In genomic region chr1:105843386-105843785, GRCm38 (mm10) we compare ENCODE assay signal across 8 mouse cellular contexts.
DNase-seq lines count a peak whose midpoint lies in the region; ATAC-seq and TF ChIP-seq lines count a peak whose summit lies in the region.

No protein-coding gene starts in this region.

- no peak for TF ChIP-seq CTCF in lung, postnatal 0 days (IDR thresholded peaks at IDR 0.05)

- no peaks in the 10 kb centered on the region; the same call in 1 of the 2 replicates for H3K4me1 ChIP-seq in lung, postnatal 0 days (ENCODE audit: insufficient read depth, low read depth, low read length)
- peaks cover 18% of the 10 kb centered on the region for H3K4me1 ChIP-seq in forebrain, embryonic 16.5 days (replicated peaks; ENCODE audit: control insufficient read depth, insufficient read depth, low read length)
- H3K4me1 ChIP-seq in limb, embryonic 15.5 days = peaks cover 15% of the 10 kb centered on the region
- 0 out of 2 replicates have a peak, but pooled peaks cover 3% of the 10 kb centered on the region for H3K4me1 ChIP-seq in stomach, embryonic 15.5 days

- no peak; the same call in 1 of the 2 replicates for ATAC-seq in lung, postnatal 0 days
- ATAC-seq in forebrain, embryonic 16.5 days = peak; percentile 54
- ATAC-seq in limb, embryonic 15.5 days (ENCODE audit: insufficient number of reproducible peaks, low FRiP score, low TSS enrichment, low read depth) = no peak
- ATAC-seq in stomach, embryonic 15.5 days (ENCODE audit: insufficient read depth, low FRiP score, low read depth) = no peak

- H3K36me3 ChIP-seq in lung, postnatal 0 days (ENCODE audit: insufficient read depth, low read length) = no peaks in the 10 kb centered on the region
- H3K36me3 ChIP-seq in forebrain, embryonic 16.5 days (ENCODE audit: control insufficient read depth, insufficient read depth) = no peaks in the 10 kb centered on the region
- H3K36me3 ChIP-seq in limb, embryonic 15.5 days = no peaks in the 10 kb centered on the region
- no peaks in the 10 kb centered on the region for H3K36me3 ChIP-seq in stomach, embryonic 15.5 days

- H3K27me3 ChIP-seq in lung, postnatal 0 days (replicated peaks; ENCODE audit: insufficient read depth, low read length) = no peaks in the 10 kb centered on the region; the same call in 1 of the 2 replicates
- H3K27me3 ChIP-seq in forebrain, embryonic 16.5 days (replicated peaks; ENCODE audit: control insufficient read depth, insufficient read depth, low read length) = no peaks in the 10 kb centered on the region
- peaks cover 18% of the 10 kb centered on the region for H3K27me3 ChIP-seq in limb, embryonic 15.5 days
- H3K27me3 ChIP-seq in stomach, embryonic 15.5 days (replicated peaks) = no peaks in the 10 kb centered on the region

- no peaks in the 10 kb centered on the region for H3K9me3 ChIP-seq in lung, postnatal 0 days (ENCODE audit: low read length)
- no peaks in the 10 kb centered on the region for H3K9me3 ChIP-seq in forebrain, embryonic 16.5 days (ENCODE audit: control insufficient read depth, low read length)
- no peaks in the 10 kb centered on the region for H3K9me3 ChIP-seq in limb, embryonic 15.5 days
- H3K9me3 ChIP-seq in stomach, embryonic 15.5 days = no peaks in the 10 kb centered on the region

- no peak overlapping the region for H3K27ac ChIP-seq in lung, postnatal 0 days (ENCODE audit: low read length)
- peak overlapping the region; percentile 47; the same call in 1 of the 2 replicates for H3K27ac ChIP-seq in forebrain, embryonic 16.5 days (ENCODE audit: low read length)
- no peak overlapping the region for H3K27ac ChIP-seq in limb, embryonic 15.5 days
- no peak overlapping the region for H3K27ac ChIP-seq in stomach, embryonic 15.5 days

- H3K4me2 ChIP-seq in lung, postnatal 0 days (replicated peaks; ENCODE audit: low read depth, low read length) = 0 out of 2 replicates have a peak overlapping the region, but pooled peaks have one; percentile 9
- peak overlapping the region; percentile 70 for H3K4me2 ChIP-seq in forebrain, embryonic 16.5 days (ENCODE audit: low read length)
- H3K4me2 ChIP-seq in limb, embryonic 15.5 days = peak overlapping the region; percentile 25
- H3K4me2 ChIP-seq in stomach, embryonic 15.5 days = peak overlapping the region; percentile 37

- no peak overlapping the region for H3K4me3 ChIP-seq in lung, postnatal 0 days (ENCODE audit: low read depth, low read length)
- peak overlapping the region; percentile 25 for H3K4me3 ChIP-seq in forebrain, embryonic 16.5 days (replicated peaks; ENCODE audit: low read length)
- H3K4me3 ChIP-seq in limb, embryonic 15.5 days = no peak overlapping the region
- H3K4me3 ChIP-seq in stomach, embryonic 15.5 days (replicated peaks) = no peak overlapping the region

- H3K9ac ChIP-seq in lung, postnatal 0 days (replicated peaks; ENCODE audit: low read depth) = no peak overlapping the region
- peak overlapping the region; percentile 20 for H3K9ac ChIP-seq in forebrain, embryonic 16.5 days (replicated peaks; ENCODE audit: low read depth, low read length)
- no peak overlapping the region for H3K9ac ChIP-seq in limb, embryonic 15.5 days
- no peak overlapping the region for H3K9ac ChIP-seq in stomach, embryonic 15.5 days

- peak; percentile 25 for DNase-seq in lung, postnatal 0 days (ENCODE audit: low spot score)
- no peak for DNase-seq in lung, postnatal 36 days
- DNase-seq in right cerebral cortex, adult 2 months (ENCODE audit: low spot score in 2 of 2) = no peak
- DNase-seq in yolk sac, embryonic 10.5 days (ENCODE audit: low spot score) = no peak
- no peak for DNase-seq in layer of hippocampus, adult 9-11 months

- WGBS in lung, postnatal 0 days = 6% methylated on average over 12 of the region's 12 CpGs
- WGBS in forebrain, embryonic 16.5 days = under 1% methylated on average over 12 of the region's 12 CpGs
- WGBS in limb, embryonic 15.5 days = 2% methylated on average over 12 of the region's 12 CpGs
- 7% methylated on average over 12 of the region's 12 CpGs for WGBS in stomach, embryonic 15.5 days

- no peak for TF ChIP-seq EP300 in lung, postnatal 0 days (IDR thresholded peaks at IDR 0.05)

Comparison
In these comparisons a context has a peak if more than half of its experiments do, and no peak if none do; other contexts are left out.
1. H3K4me2 ChIP-seq: peak in every context shown above with its lines; median percentile 70 in forebrain, embryonic 16.5 days; 37 in stomach, embryonic 15.5 days; 25 in limb, embryonic 15.5 days; 9 in lung, postnatal 0 days.